Mouse (Mus musculus) gastrocnemius, postnatal 36 days (tissue): ENCODE results near the gene Vmn1r67. TPM values are rescaled to one million over a fixed set of nuclear protein-coding genes. Genes with fewer than 3 reads are reported as not detected.
A peak's percentile ranks its signal among the peaks of the same experiment; 100 is the strongest.

Source experiments
- DNase-seq, 2 experiments: peaks; one replicate each; pipeline ENCODE4 v3.0.0; 2022
- intact Hi-C: fragments of 180-260 bp; cut with DNase I; formaldehyde crosslinking; loops from one replicate; pipeline ENCODE4 v1.15.1; 2025
- long read RNA-seq, 2 experiments: library from polyadenylated mRNA; stranded (forward); transcript quantifications; one replicate each; pipeline ENCODE4 v2.0.0; 2021
- total RNA-seq, 2 experiments: library from RNA; stranded (reverse); gene quantifications; 2 replicates each; pipeline ENCODE4 v1.2.3; 2021

Vmn1r67 gene
- total RNA-seq = not detected
- long read RNA-seq, experiment 1 = 0 reads
- long read RNA-seq, experiment 2 = 0 reads

DNA sequence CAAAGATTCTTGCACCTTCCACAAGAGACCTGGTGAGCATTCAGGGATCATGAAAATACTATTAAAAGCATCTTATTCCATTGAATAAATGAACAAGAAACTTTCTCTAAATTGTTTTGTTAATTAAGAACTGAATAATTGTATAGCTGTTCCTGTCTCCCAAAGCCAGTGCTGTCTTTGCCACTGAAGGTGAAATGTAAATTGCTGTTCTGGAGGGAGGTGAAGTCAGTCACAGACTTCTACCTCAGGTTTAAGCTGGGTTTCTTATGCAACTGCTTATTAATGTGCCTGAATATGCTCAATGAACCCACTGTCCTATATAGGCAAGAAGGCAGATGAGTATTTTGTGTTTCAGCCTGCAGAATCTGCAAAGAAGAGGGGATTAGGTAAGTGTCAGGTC is at the start of gene Vmn1r67:
Vmn1r67 (plus strand) TSS at position 301 of the 400 bp plus-strand sequence.
- intact Hi-C loops = no loop called here
- DNase-seq = no peak

DNA sequence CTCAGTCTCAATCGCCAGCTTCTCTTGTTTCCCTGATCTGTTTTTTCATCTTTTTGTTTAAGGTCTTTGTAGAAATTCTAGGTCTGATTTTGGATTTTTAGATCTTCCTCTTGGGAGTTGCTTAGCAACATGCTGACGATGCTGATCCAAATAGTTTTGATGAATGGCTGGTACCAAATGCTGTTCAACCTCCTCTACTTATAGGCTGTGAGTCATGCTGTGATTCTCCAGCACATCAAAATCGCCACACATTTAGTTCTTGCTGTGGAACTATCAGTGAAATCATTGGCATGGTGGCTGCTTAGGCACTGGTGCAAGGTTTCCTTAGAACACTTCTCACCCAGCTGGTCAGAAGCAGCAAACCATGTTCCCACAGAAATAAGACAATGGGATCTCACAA is 15.0 kb downstream of the Vmn1r67 start:
- no peak for DNase-seq
- intact Hi-C loops = no loop called here

DNA sequence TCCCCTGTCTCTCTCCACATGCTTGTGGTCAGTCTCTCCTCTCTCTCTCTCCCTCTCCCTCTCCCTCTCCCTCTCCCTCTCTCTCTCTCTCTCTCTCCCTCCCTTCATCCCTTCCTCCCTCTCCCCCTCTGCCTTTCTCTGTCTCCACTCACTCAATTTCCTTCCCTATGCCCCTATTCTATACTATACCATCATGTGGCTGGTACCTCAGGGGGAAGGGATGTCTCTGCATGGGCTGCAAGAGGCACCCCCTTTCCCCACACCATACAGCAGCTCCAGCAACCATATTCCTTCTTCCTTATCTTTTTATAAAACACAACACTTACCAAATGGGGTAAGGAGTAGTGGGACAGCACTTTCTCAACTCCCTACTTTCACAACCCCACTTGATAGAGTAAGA is 36.7 kb downstream of the Vmn1r67 start:
- intact Hi-C loops = no loop called here
- no peak for DNase-seq

DNA sequence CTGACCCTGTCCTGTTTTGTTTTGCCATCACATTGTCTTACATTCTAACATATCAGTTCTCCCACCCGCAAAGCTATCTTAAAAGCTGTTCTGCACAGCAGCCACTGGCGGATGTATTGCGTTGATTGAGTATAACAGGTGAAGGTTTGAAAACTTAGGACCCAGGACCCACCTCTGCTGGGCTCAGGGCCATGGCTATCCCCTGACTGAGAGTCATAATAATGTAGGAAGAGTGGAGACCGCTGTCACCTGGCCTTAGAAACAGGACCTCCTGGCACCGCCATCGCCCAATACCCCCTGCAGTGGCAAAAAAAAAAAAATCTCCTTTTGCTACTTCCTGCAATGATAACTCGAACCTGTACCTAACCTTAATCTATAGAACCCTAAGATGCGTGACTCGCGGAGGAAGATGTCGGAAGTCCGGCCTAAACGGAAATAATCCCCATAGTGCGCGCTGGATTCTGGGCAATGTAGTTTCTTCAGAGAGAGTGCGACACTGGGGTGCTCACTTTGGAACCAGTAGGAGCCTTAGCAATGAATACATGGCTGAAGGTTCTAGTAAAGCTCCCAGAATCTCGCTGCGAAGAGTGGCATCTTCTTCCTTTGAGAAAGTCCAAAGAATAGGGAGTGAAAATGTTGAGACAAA is 37.6 kb downstream of the Vmn1r67 start:
- DNase-seq = no peak
- intact Hi-C loops = no loop called here

DNA sequence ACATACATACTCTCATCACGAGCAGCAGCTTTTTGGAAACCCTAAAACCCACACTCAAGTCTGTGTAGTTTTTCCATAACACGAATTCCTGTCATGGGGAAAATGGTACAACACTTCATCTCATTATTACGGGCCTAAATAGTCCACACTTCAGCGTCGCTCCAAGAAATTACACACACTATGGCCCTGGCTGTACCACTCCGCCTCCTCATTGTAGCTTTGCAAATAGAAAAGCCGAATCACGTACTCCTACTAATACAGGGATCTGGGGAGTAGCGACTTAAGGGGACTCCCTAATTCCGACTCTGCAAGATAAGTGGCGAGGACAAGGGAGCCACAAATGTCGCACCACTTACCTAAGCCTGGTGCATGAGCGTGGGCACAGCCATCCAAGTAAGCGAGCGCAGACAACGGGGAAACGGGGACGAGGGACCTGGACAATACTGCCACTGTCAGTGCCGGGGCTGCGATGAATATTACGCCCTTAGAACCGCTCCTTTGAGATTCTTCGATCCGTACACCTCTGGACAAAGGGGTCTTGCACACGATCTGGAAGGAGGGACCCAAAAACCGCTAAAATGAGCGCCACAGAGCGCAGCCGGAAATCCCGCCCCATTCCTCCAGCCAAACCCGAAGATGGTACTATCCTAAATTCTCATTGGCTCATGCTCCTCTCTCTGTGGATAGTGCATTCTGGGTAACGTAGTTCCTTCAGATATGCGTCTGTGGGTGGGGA is 51.8 kb downstream of the Vmn1r67 start, which contains the start of gene Zik1:
Zik1 (minus strand) TSS at position 609 of the 736 bp plus-strand sequence.
- intact Hi-C loops = no loop called here
- DNase-seq = peak; percentile 34 to 44

DNA sequence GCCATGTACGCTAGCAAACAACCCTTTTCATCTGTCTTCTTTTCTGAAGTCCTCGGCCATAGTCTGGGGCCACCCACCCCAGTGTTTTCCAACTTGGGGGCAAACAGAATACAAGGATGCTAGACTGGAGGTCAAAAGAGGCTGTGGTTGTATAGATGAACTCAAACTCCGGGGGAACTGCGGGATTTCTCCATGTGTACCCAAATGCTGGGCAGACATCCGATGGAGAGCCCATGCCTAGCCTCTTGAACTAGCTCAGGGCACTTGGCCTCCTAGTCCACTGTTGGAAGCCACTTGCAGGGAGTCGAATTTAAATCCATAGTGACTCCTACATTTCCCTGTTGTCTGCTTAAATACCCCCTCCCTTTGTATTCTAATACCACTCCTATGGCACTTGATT is 52.4 kb downstream of the Vmn1r67 start:
- intact Hi-C loops = no loop called here
- DNase-seq = no peak

Other genes starting within 250 kb of the Vmn1r67 start
- not detected for gene Vmn1r66, start 165.3 kb upstream of the Vmn1r67 start, total RNA-seq
- 1 to 10 TPM in 1 of 2 experiments, under 1 TPM in 1; 0.94 to 1.1 TPM for gene Zik1, start 52.1 kb downstream of the Vmn1r67 start, total RNA-seq
- not detected for gene Vmn1r68, start 115.2 kb downstream of the Vmn1r67 start, total RNA-seq
- not detected for gene Vmn1r69, start 170.3 kb downstream of the Vmn1r67 start, total RNA-seq
- not detected for gene Vmn1r70, start 188.2 kb downstream of the Vmn1r67 start, total RNA-seq
- gene Nlrp4b, start 244.5 kb downstream of the Vmn1r67 start, total RNA-seq = not detected